Mouse (Mus musculus): ENCODE data around the gene H2-Eb1. TPM values are rescaled to one million over a fixed set of nuclear protein-coding genes. Genes with fewer than 3 reads are reported as not detected.

The H2-Eb1 gene
- polyA plus RNA-seq, 1 experiment from 2014 or later, result 5.0 TPM

DNA sequence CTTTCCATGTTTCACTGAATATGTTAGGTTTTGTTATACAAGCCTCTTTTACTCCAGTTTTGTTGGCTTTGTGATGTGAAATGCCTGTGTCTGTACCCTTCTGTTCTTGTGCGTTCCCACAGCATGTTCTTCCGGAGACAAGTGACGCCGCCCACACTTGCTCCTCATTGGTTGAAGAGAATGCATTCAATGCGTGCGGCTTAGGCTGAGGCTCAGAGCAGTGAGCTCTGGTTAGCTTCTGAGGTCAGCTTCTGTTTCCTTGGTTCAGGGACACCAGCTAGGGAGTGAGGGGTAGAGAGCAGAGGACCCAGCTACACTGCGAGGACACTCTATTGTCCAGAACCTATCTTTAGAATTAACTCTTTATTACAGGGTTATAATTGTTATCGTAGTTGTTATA is 14.1 kb upstream of the H2-Eb1 start:
- Histone ChIP-seq H3K4me3 (replicated peaks) (no peak overlapping the region), H3K9me3 (replicated peaks) (no peaks in the 10 kb centered on the region), H3K27me3 (no peaks in the 10 kb centered on the region), H3K36me3 (no peaks in the 10 kb centered on the region), H3K9ac (no peak overlapping the region), H3K4me2 (replicated peaks) (no peak overlapping the region), H3K27ac (replicated peaks) (no peak overlapping the region), H3K4me1 (0 out of 2 replicates have a peak, but pooled peaks cover 9% of the 10 kb centered on the region)
- 12% methylated on average over 8 of the region's 8 CpGs for WGBS
- ATAC-seq (ENCODE audit: insufficient number of reproducible peaks, low FRiP score, low TSS enrichment, low read depth), result no peak

- Histone ChIP-seq H3K4me3 (replicated peaks) (no peak overlapping the region), H3K36me3 (no peaks in the 10 kb centered on the region), H3K4me1 (0 out of 2 replicates have a peak, but pooled peaks cover 9% of the 10 kb centered on the region), H3K27ac (replicated peaks) (no peak overlapping the region), H3K9me3 (replicated peaks) (no peaks in the 10 kb centered on the region), H3K9ac (no peak overlapping the region), H3K27me3 (no peaks in the 10 kb centered on the region), H3K4me2 (replicated peaks) (no peak overlapping the region)
- no peak for ATAC-seq (ENCODE audit: insufficient number of reproducible peaks, low FRiP score, low TSS enrichment, low read depth)
- 91% methylated on average over 4 of the region's 4 CpGs for WGBS
These were observed 13.1 kb upstream of the H2-Eb1 start for GRCm38 (mm10) chr17:34292570-34292969.

DNA sequence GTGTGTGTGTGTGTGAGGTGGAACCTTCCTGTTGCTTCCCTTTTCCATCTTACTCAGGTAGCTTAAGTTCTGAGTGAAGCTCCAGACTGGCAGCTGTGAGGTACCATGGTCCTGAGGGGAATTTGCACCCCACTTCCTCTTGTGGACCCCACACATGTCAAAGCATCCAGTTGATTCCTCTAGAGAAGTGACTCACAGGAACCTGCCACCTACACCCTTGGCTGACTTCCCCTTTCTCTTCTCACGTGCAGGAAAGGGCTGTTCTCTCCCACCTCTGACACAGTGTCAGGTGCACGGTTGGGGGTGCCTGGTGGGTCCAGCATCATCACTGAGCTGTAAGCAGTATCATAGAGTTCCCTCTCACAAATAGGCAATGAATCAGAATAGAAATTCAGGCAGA is 12.1 kb upstream of the H2-Eb1 start:
- no peak for ATAC-seq (ENCODE audit: insufficient number of reproducible peaks, low FRiP score, low TSS enrichment, low read depth)
- H3K4me1 ChIP-seq, result 0 out of 2 replicates have a peak, but pooled peaks cover 9% of the 10 kb centered on the region

GRCm38 (mm10) chr17:34294249-34294648 is 11.4 kb upstream of the H2-Eb1 start:
- H3K27ac ChIP-seq (replicated peaks), result no peak overlapping the region
- ATAC-seq (ENCODE audit: insufficient number of reproducible peaks, low FRiP score, low TSS enrichment, low read depth), result no peak
- H3K4me3 ChIP-seq (replicated peaks), result no peak overlapping the region
- H3K36me3 ChIP-seq, result no peaks in the 10 kb centered on the region
- H3K27me3 ChIP-seq, result no peaks in the 10 kb centered on the region
- 69% methylated on average over 4 of the region's 4 CpGs for WGBS
- no peak overlapping the region for H3K9ac ChIP-seq
- 0 out of 2 replicates have a peak, but pooled peaks cover 9% of the 10 kb centered on the region for H3K4me1 ChIP-seq
- no peak overlapping the region for H3K4me2 ChIP-seq (replicated peaks)
- no peaks in the 10 kb centered on the region for H3K9me3 ChIP-seq (replicated peaks)

More for the DNA sequence above, 12.1 kb upstream of the H2-Eb1 start:
- Histone ChIP-seq H3K9ac (no peak overlapping the region), H3K27me3 (no peaks in the 10 kb centered on the region), H3K4me3 (replicated peaks) (no peak overlapping the region), H3K36me3 (no peaks in the 10 kb centered on the region), H3K9me3 (replicated peaks) (no peaks in the 10 kb centered on the region), H3K4me2 (replicated peaks) (no peak overlapping the region), H3K27ac (replicated peaks) (no peak overlapping the region)
- 56% methylated on average over 2 of the region's 2 CpGs for WGBS

GRCm38 (mm10) chr17:34295307-34295706 is 10.4 kb upstream of the H2-Eb1 start:
- no peaks in the 10 kb centered on the region for H3K9me3 ChIP-seq (replicated peaks)
- H3K27me3 ChIP-seq, result no peaks in the 10 kb centered on the region
- no peak overlapping the region for H3K27ac ChIP-seq (replicated peaks)
- no peak overlapping the region for H3K4me3 ChIP-seq (replicated peaks)
- no peak overlapping the region for H3K9ac ChIP-seq
- H3K4me1 ChIP-seq, result 0 out of 2 replicates have a peak, but pooled peaks cover 9% of the 10 kb centered on the region
- H3K4me2 ChIP-seq (replicated peaks), result no peak overlapping the region
- no peak for ATAC-seq (ENCODE audit: insufficient number of reproducible peaks, low FRiP score, low TSS enrichment, low read depth)
- H3K36me3 ChIP-seq, result no peaks in the 10 kb centered on the region

DNA sequence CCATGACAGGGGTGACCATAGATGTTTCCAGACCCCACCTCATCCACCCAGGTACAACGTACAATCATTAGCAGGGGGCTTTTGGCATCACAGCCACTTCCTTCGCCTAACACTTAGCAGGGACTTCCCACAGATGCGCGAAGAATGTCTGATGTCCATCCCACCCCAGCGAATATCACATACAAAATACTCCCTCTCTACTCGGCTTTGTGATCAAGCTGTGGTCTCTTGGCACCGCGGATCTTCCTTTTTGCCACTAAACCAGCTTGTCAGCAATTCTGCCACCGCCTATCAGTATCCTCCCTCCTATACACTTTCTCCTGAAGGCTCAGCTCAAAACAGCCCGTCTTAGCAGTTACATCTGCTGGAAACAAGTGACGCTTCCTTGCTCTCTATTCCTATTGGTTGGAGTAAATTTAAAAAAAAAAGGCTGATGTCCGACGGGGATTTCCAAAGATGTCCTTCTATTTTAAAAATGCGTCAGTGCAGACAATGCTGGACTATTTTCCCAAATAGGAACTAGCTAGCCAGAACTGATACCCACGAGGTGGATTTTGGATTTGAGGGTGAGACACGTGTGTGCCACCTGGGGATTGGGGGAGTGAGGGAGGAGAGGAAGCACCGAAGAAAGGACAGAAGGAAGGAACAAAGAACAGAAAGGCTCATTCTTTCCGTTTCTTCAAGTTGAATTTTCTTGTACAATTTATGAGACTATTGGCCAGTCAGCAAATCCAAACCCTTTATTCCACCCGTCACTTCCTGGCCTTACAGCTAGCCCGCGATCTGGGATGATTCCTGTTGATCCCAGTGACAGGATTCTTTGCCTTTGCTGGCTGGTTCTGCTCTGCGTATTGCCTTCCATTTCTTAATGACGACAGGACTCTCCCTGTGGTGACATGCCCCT is 9.5 kb upstream of the H2-Eb1 start:
- Histone ChIP-seq H3K27ac (replicated peaks) (no peak overlapping the region), H3K27me3 (no peaks in the 10 kb centered on the region), H3K4me1 (0 out of 2 replicates have a peak, but pooled peaks cover 9% of the 10 kb centered on the region), H3K9ac (no peak overlapping the region), H3K36me3 (no peaks in the 10 kb centered on the region), H3K4me2 (replicated peaks) (peak overlapping the region; percentile 47), H3K9me3 (replicated peaks) (no peaks in the 10 kb centered on the region), H3K4me3 (replicated peaks) (peak overlapping the region; percentile 35)
- ATAC-seq (ENCODE audit: insufficient number of reproducible peaks, low FRiP score, low TSS enrichment, low read depth), result peak; percentile 68; the same call in 1 of the 2 replicates
- 17% methylated on average over 23 of the region's 23 CpGs for WGBS

- Histone ChIP-seq H3K36me3 (no peaks in the 10 kb centered on the region), H3K9me3 (replicated peaks) (no peaks in the 10 kb centered on the region), H3K27ac (replicated peaks) (no peak overlapping the region), H3K27me3 (no peaks in the 10 kb centered on the region), H3K4me2 (replicated peaks) (no peak overlapping the region), H3K4me1 (0 out of 2 replicates have a peak, but pooled peaks cover 5% of the 10 kb centered on the region), H3K4me3 (replicated peaks) (no peak overlapping the region), H3K9ac (no peak overlapping the region)
- 60% methylated on average over 3 of the region's 3 CpGs for WGBS
- ATAC-seq (ENCODE audit: insufficient number of reproducible peaks, low FRiP score, low TSS enrichment, low read depth), result no peak
These were observed 6.3 kb upstream of the H2-Eb1 start for GRCm38 (mm10) chr17:34299356-34299755.

DNA sequence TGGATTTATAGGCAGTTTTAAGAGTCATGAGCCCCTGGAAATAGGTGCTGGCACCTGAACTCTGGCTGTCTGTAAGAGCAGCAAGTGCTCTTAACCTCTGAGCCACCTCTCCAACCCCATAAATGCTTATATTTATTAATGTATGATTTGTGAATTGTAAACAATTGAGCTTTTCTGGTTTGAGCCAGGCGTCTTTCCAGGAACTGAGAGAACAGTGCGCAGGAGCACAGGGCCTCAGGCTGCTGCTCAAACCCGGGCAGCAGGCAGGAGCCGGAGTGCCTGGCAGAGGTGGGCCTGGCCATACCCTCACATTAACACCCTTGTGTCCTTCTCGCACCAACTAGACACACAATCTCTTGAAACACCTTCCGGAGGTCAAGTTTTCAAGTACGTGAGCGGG is 5.6 kb upstream of the H2-Eb1 start:
- no peak for ATAC-seq (ENCODE audit: insufficient number of reproducible peaks, low FRiP score, low TSS enrichment, low read depth)
- no peak overlapping the region for H3K27ac ChIP-seq (replicated peaks)
- H3K27me3 ChIP-seq, result no peaks in the 10 kb centered on the region
- no peak overlapping the region for H3K4me2 ChIP-seq (replicated peaks)
- H3K9ac ChIP-seq, result no peak overlapping the region
- 0 out of 2 replicates have a peak, but pooled peaks cover 5% of the 10 kb centered on the region for H3K4me1 ChIP-seq
- no peaks in the 10 kb centered on the region for H3K36me3 ChIP-seq
- no peaks in the 10 kb centered on the region for H3K9me3 ChIP-seq (replicated peaks)
- 85% methylated on average over 8 of the region's 8 CpGs for WGBS
- H3K4me3 ChIP-seq (replicated peaks), result no peak overlapping the region

DNA sequence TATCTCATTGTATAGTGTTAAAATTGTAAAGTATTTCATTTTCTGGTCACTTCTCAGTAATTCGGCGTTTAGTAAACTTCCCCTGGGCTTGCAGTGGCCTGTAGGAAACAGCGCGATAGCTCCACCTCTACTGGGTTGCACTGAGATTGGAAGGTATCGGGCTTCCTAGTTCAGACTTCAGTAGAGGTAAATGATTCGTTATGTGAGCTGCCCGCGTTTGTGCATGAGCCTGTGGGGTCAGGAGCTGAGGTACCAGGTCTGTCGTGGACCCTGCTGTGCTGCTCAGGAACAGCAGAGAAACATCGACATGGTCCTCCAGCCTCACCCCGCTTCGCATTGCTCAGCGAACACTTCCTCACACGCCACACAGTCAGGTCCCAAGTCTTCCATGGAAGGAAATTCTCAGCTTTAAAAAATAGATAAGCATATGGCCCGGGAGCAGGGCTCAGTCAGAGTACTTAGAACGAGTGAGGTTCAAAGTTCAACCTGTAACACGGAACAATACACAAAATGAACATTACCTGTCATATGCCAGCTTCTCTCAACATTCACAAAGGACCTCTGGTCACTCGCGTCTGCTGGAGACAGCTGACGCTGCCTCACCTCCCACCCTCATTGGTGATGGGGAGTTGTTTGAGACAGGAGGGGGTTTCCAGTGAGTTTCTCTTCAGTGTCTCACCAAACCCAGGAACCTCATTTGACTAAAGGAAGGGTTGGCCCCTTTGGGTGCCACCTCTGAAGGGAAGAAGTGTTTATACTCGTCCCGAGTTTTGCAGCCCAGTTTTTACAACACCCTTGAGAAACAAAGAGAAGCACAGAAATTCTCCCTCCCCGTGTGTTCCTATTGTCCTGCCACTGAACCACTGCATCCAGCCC is 4.7 kb upstream of the H2-Eb1 start:
- H3K27ac ChIP-seq (replicated peaks), result no peak overlapping the region
- no peak for ATAC-seq (ENCODE audit: insufficient number of reproducible peaks, low FRiP score, low TSS enrichment, low read depth)
- H3K4me2 ChIP-seq (replicated peaks), result no peak overlapping the region
- no peaks in the 10 kb centered on the region for H3K9me3 ChIP-seq (replicated peaks)
- no peaks in the 10 kb centered on the region for H3K27me3 ChIP-seq
- 0 out of 2 replicates have a peak, but pooled peaks cover 4% of the 10 kb centered on the region for H3K4me1 ChIP-seq
- H3K4me3 ChIP-seq (replicated peaks), result no peak overlapping the region
- 72% methylated on average over 23 of the region's 23 CpGs for WGBS
- H3K36me3 ChIP-seq, result no peaks in the 10 kb centered on the region
- no peak overlapping the region for H3K9ac ChIP-seq

DNA sequence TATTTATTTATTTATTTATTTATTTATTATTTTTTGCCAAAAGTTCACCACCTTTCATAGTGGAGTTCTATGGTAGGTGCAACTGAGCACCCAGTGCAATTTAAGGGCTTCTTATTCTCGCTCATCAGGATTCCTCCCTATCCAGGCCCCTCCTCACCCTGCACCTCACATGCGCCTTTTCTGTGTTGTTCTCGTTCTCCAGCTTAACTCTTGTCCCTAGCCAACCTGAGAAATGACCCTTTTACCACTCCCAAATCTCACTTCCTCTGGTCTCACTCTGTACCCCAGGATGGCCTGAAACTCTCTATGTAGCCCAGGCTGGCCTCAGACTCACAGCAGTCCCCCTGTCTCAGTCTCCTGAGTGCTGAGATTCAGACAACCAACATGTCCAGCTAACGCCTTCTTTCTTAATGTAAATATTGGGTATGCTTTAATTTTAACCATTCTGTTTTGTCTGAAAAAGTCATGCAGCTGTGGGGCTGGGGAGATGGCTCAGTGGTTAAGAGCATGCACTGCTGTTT is 3.9 kb upstream of the H2-Eb1 start:
- WGBS, result 82% methylated on average over 4 of the region's 4 CpGs
- Histone ChIP-seq H3K4me3 (replicated peaks) (no peak overlapping the region), H3K27ac (replicated peaks) (no peak overlapping the region), H3K4me2 (replicated peaks) (no peak overlapping the region), H3K4me1 (no peaks in the 10 kb centered on the region), H3K9me3 (replicated peaks) (no peaks in the 10 kb centered on the region), H3K9ac (no peak overlapping the region), H3K36me3 (no peaks in the 10 kb centered on the region), H3K27me3 (no peaks in the 10 kb centered on the region)
- no peak for ATAC-seq (ENCODE audit: insufficient number of reproducible peaks, low FRiP score, low TSS enrichment, low read depth)

GRCm38 (mm10) chr17:34303789-34304188 is 1.9 kb upstream of the H2-Eb1 start:
- H3K36me3 ChIP-seq, result no peaks in the 10 kb centered on the region
- no peaks in the 10 kb centered on the region for H3K9me3 ChIP-seq (replicated peaks)
- no peak overlapping the region for H3K4me2 ChIP-seq (replicated peaks)
- H3K27ac ChIP-seq (replicated peaks), result no peak overlapping the region
- H3K9ac ChIP-seq, result no peak overlapping the region
- no peaks in the 10 kb centered on the region for H3K4me1 ChIP-seq
- ATAC-seq (ENCODE audit: insufficient number of reproducible peaks, low FRiP score, low TSS enrichment, low read depth), result no peak
- 77% methylated on average over 2 of the region's 2 CpGs for WGBS
- no peak overlapping the region for H3K4me3 ChIP-seq (replicated peaks)
- H3K27me3 ChIP-seq, result no peaks in the 10 kb centered on the region

All from embryonic facial prominence, embryonic 15.5 days (tissue).